Mouse (Mus musculus): ENCODE results near the gene Pdlim1.

DNA sequence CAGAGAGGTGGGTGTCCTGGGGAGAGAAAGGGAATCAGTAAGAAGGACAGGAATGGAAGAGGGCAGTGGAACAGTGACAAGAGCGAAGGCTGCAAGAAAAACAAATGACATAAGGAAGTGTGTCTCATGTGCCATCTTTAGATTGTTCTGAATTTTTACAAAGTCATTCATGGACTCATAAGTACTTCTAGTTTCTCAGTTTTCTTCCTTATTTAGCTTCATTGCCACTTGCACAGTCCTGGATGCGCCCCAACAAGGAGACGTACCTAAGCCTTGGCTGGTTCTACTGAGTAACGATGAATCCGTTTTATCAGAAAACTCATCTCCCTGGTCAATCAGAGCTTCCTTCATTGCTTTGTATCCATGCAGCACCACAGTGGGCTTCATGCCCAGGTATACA, 88.0 kb downstream of the Pdlim1 start:
- TF ChIP-seq EP300 (IDR thresholded peaks at IDR 0.05; ENCODE audit: insufficient read depth, low read depth, low read length) (no peak), CTCF (IDR thresholded peaks at IDR 0.05; ENCODE audit: low read depth, low read length) (no peak), POLR2A (IDR thresholded peaks at IDR 0.05; ENCODE audit: insufficient read depth, low read length) (no peak)

Measured in ES-Bruce4 (cell line).